Mouse (Mus musculus) embryo, embryonic 10 days (tissue): ENCODE measurements around the gene Arl2bp.

ENCODE experiments used
- DNase-seq: peaks from one replicate; pipeline ENCODE4 v3.0.0-alpha.2; 2015; ENCODE audit warnings: low spot score

The Arl2bp gene

DNA sequence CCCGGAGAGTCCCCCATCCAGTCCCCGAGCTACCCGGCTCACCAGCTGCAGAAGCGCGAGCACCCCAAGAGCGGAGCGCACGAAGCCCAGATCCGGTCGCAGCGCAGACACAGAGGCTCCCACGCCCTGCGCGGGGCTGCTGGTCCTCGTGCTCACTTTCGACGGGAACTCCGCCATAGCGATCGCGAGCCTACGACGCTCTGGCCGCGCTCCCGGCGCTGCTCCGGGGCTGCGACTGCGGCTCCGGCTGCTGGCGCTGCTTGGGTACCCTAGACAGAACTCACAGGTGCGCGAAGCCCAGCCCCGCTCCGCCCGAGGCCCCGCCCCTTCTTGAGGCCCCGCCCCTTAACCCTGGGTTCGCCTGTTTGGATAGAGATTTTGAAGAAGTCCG is 29.6 kb downstream of the Arl2bp start, which contains the start of gene Pllp:
Gene Pllp, minus strand, starts transcription at position 285 of the 391 bp plus-strand sequence.
- peak; percentile 61 for DNase-seq

GRCm38 (mm10) chr8:94696566-94696965 is 30.2 kb downstream of the Arl2bp start:
- DNase-seq, result no peak

- DNase-seq, result no peak
These were observed 31.6 kb downstream of the Arl2bp start for GRCm38 (mm10) chr8:94697956-94698355.

- no peak for DNase-seq
These were observed 33.0 kb downstream of the Arl2bp start for GRCm38 (mm10) chr8:94699366-94699765.

GRCm38 (mm10) chr8:94700421-94700935 is 34.1 kb downstream of the Arl2bp start:
- DNase-seq, result no peak

DNA sequence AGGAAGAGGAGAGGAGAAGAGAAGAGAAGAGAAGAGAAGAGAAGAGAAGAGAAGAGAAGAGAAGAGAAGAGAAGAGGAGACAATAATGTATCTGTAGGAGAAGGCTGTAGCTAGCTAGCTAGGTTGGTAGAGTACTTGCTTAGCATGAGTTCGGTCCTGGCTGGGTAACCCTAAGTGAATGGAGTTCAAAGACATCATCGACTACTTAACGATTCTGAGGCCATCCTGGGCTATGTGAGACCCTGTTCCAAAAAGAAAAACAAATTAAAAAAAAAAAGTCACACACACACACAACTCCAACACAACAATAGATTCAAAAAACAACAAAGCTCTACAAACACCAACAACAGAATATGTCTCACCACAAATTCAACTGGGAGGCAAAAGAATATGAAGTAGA is 35.8 kb downstream of the Arl2bp start:
- DNase-seq, result no peak

DNA sequence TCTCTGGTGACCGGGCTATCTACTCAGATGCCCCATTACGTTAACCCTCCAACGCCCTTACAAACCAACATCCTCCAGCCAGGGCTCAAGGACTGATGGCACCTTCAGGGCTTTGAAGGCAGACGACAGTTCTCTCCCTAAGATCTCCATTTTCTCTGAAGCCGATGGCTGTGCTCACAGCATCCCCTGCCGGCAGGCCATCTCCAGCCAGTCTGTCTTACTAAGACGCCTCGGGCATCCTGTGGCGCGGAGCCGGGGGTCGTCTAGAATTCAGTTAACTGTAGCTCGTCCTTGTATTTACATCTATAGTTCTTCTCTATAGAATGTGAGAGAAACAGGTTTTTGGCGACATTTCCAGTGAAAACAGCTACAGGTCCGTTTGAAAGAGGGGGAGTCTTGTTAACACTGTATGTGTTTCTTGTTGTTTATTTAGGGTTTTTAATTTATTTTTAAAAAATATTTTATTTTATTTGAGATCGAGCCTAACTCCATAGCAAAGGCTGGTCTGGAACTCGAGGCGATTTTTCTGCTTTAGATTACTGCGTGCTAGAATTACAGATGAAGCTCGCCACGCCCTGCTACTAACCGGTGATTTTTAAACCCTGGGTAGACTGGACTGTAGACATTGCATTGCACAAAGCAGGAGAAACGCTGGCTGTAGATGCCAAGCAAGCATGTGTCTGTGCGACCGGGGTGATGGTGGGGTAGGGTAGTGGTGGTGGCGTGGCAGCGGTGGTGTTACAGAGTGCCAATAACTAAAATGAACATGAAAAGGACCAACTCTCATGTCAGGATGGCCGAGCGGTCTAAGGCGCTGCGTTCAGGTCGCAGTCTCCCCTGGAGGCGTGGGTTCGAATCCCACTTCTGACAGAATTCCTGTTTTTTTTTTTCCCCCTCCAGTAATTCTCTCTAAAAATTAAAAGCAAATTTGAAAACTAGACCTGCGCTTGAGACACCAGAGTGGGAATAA is 36.7 kb downstream of the Arl2bp start:
- DNase-seq, result peak; percentile 94

DNA sequence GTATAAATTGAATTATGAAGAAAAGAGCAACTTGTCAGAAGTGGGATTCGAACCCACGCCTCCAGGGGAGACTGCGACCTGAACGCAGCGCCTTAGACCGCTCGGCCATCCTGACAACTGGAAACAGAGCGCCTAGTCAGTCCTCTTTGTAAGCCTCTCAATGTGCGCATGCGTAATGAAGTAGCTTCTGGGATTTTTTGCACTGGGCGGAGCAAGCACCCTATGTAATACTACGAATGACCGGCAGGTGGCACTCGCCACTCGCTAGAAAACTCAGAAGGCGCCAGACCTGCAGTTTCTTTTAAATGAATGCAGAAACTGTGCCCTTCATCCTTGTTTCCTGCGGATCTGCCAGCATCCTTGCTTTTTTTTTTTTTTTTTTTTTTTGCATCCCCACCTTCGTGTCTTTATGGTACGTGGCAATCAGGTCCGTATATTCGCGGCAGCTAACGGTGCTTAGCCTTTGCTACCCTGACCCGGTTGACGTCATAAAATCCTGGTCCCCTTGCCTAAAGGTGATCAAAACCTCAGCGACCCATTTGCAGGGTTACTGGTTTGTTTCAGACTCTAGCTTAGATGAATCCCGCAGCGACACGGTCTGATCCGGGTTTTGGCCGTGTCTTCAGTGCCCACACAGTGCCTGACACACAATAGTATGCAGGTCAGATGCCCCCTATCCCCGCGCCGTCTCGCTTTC is 37.7 kb downstream of the Arl2bp start:
- DNase-seq, result peak; percentile 97

DNA sequence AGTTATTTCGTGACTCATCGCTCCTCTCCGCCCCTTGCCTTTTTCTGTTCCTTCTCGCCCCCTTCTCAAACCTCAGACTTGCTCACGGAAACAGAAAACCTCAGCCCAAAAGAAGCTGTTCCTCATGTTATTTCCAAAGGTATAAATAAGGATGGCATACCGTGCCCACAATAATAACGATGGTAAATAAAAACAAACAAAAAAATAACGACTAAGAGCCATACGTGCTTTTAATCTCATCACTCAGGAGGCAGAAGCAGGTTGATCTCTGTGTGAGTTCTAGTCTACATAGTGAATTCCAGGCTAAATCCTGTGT is 38.2 kb downstream of the Arl2bp start:
- no peak for DNase-seq

DNA sequence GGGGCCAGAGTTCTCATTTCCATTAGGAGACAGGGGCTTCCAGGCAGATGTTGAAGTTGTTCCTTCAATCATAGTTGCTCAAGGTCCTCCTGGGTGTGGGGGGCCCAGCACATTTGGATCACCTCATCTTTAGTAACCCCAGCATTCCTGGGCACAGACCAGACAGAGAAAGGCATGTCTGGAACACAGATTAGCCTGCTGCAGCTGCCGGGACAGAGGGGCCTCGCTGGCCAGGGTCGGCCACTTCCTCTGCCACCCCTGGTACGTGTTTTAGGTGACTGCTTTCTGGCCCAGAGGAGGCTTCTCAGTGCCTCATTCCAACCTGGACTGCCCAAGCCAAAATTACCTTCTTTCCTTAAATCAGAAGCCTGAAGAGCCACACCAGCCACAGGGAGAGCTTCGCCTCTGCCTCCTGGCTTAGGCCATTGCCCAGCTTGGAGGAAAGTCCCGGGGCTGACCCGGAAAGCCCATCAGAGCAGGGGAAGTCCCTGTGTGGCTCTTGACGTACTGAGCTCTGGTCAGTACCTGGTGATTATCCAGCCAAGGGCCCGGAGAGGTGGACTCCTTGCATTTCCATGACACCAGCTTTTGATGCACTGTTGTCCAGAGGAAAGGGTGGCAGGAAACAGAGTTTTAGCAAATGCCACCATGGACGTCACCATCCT is 39.3 kb downstream of the Arl2bp start:
- DNase-seq, result no peak

DNA sequence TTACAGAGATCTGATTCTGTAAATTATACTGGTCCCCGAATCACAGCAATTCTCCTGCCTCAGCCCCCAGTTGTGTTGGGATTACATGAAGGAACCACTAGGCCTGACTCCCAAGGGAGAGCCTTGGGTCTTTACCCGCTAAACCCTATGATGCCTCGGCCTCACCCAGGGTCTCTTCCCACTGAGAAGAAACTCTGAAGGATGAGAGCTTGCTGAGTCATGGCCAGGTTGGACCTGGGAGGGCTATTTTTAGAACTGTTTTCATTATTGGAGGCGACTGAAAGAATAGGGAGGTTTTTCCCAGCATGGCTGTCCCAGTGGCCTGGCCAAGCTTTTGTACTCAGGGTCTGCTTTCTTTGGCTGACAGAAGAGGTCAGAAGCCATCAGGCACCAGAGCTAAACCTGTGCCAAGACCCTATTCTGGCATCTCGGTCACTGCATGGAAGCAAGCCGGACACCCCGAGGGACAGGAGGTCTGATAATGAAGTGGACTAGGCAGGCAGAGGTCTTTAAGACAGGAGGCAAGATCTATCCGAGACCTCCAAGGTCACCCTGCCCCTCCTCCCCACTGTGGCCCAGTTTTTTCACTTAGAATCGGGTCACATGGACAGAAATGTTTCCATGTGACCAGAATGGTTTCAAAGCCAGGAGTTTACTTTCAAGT is 40.5 kb downstream of the Arl2bp start:
- DNase-seq, result no peak

- DNase-seq, result no peak
These were observed 43.9 kb downstream of the Arl2bp start for GRCm38 (mm10) chr8:94710336-94710735.

- DNase-seq, result no peak
These were observed 44.8 kb downstream of the Arl2bp start for GRCm38 (mm10) chr8:94711160-94711718.

- no peak for DNase-seq
These were observed 48.2 kb downstream of the Arl2bp start for GRCm38 (mm10) chr8:94714556-94714955.

- DNase-seq, result no peak
These were observed 49.5 kb downstream of the Arl2bp start for GRCm38 (mm10) chr8:94715871-94716270.

- no peak for DNase-seq
These were observed 50.4 kb downstream of the Arl2bp start for GRCm38 (mm10) chr8:94716841-94717240.
